Mouse (Mus musculus) midbrain, postnatal 0 days (tissue): ENCODE measurements around the gene Clec16a. TPM values are rescaled to one million over a fixed set of nuclear protein-coding genes. Genes with fewer than 3 reads are reported as not detected.

Experiments
- ATAC-seq: fragments of 200-750 bp; cut with Nextera tagmentation; 2 replicates; pipeline ENCODE4 v1.8.0; 2017; ENCODE audit warnings: moderate number of reproducible peaks, mild to moderate bottlenecking, moderate TSS enrichment, moderate library complexity; ENCODE audit not compliant: low FRiP score
- DNase-seq: peaks from one replicate; pipeline ENCODE4 v3.0.0-alpha.2; 2015; ENCODE audit warnings: low spot score
- H3K27ac ChIP-seq: fragments of 300-500 bp; sonication (generic); 2 replicates; pipeline ENCODE4 v1.5.1; 2014; ENCODE audit warnings: low read depth, mild to moderate bottlenecking, low read length, mixed read lengths
- H3K27me3 ChIP-seq: fragments of 300-500 bp; sonication (generic); 2 replicates; pipeline ENCODE4 v1.6.1; 2014; ENCODE audit warnings: low read length, control low read depth, mixed read lengths; ENCODE audit not compliant: insufficient read depth
- H3K36me3 ChIP-seq: fragments of 300-500 bp; sonication (generic); 2 replicates; pipeline ENCODE4 v1.6.1; 2014; ENCODE audit warnings: low read length, control low read depth, mixed read lengths; ENCODE audit not compliant: insufficient read depth
- H3K4me1 ChIP-seq: fragments of 300-500 bp; sonication (generic); 2 replicates; pipeline ENCODE4 v1.6.1; 2014; ENCODE audit warnings: mild to moderate bottlenecking, control low read depth, antibody characterized with exemption, low read length, mixed read lengths; ENCODE audit not compliant: insufficient read depth
- H3K4me2 ChIP-seq: fragments of 300-500 bp; sonication (generic); 2 replicates; pipeline ENCODE4 v1.6.1; 2014; ENCODE audit warnings: low read depth, mild to moderate bottlenecking, low read length, mixed read lengths; ENCODE audit not compliant: poor library complexity, severe bottlenecking
- H3K4me3 ChIP-seq: fragments of 300-500 bp; sonication (generic); 2 replicates; pipeline ENCODE4 v1.5.1; 2014; ENCODE audit warnings: low read depth, mild to moderate bottlenecking, low read length, moderate library complexity
- H3K9ac ChIP-seq: fragments of 300-500 bp; sonication (generic); replicated peaks from 2 replicates; pipeline ENCODE4 v1.6.1; 2014; ENCODE audit warnings: mild to moderate bottlenecking, low read length, moderate library complexity, mixed read lengths; ENCODE audit not compliant: poor library complexity, severe bottlenecking
- H3K9me3 ChIP-seq: fragments of 300-500 bp; sonication (generic); 2 replicates; pipeline ENCODE4 v1.6.1; 2016; ENCODE audit warnings: low read length, control low read depth
- CTCF ChIP-seq: IDR thresholded peaks from 2 replicates; pipeline ENCODE4 v1.5.1; 2016; ENCODE audit warnings: antibody characterized with exemption, mild to moderate bottlenecking
- WGBS: fragments of 180-500 bp; shearing (Covaris S2); extraction: QIAGEN DNeasy Blood & Tissue Kit; methylation state at CpG from one replicate; pipeline ENCODE4 v1.1.7; 2014; 5-methylcytosine and 5-hydroxymethylcytosine counted together
- polyA plus RNA-seq: library from polyadenylated mRNA; unstranded; fragments of >200 nt; fragmentation: Nextera tagmentation; extraction: Ambion mirVana; gene quantifications from 2 replicates; pipeline ENCODE4 v1.2.1, GENCODE M21; 2015
- total RNA-seq: library from RNA; depleted of rRNA; stranded (reverse); fragments of >200 nt; gene quantifications from 2 replicates; pipeline ENCODE4 v1.2.3, GENCODE M21; 2014

The Clec16a gene
- total and polyA plus RNA-seq, 2 experiments from 2014 or later, result 63.8 to 69.5 TPM

GRCm38 (mm10) chr16:10785371-10786231 is 240.5 kb downstream of the Clec16a start, which contains the start of gene Socs1:
Gene Socs1, minus strand, starts transcription at chr16:10785536.
- Histone ChIP-seq H3K9ac (peak within 1 kb of the TSS; percentile 82), H3K4me1 (peaks cover 11% of the 10 kb centered on the region; the same call in 1 of the 2 replicates), H3K4me3 (peak within 1 kb of the TSS; percentile 65), H3K4me2 (peak within 1 kb of the TSS; percentile 99), H3K36me3 (no peaks in the 10 kb centered on the region), H3K27me3 (no peaks in the 10 kb centered on the region; the same call in 1 of the 2 replicates), H3K27ac (peak within 1 kb of the TSS; percentile 90), H3K9me3 (no peaks in the 10 kb centered on the region)
- ATAC-seq (peak; percentile 87), DNase-seq (peak; percentile 91)
- TF ChIP-seq CTCF, result no peak
- under 1% methylated on average over 59 of the region's 59 CpGs for WGBS

GRCm38 (mm10) chr16:10786288-10786687 is 241.1 kb downstream of the Clec16a start:
- Histone ChIP-seq H3K27me3 (no peaks in the 10 kb centered on the region), H3K4me2 (peak overlapping the region; percentile 99), H3K4me3 (peak overlapping the region; percentile 65), H3K4me1 (peaks cover 11% of the 10 kb centered on the region; the same call in 1 of the 2 replicates), H3K36me3 (no peaks in the 10 kb centered on the region), H3K9ac (peak overlapping the region; percentile 82; the same call in 1 of the 2 replicates), H3K9me3 (no peaks in the 10 kb centered on the region), H3K27ac (peak overlapping the region; percentile 90)
- under 1% methylated on average over 9 of the region's 9 CpGs for WGBS
- TF ChIP-seq CTCF, result peak; percentile 92
- peak; percentile 28 for ATAC-seq
- DNase-seq, result peak; percentile 94

GRCm38 (mm10) chr16:10786782-10787547 is 241.8 kb downstream of the Clec16a start:
- Histone ChIP-seq H3K36me3 (no peaks in the 10 kb centered on the region), H3K27ac (no peak overlapping the region), H3K9me3 (no peaks in the 10 kb centered on the region), H3K9ac (no peak overlapping the region), H3K4me3 (no peak overlapping the region), H3K4me1 (peaks cover 11% of the 10 kb centered on the region; the same call in 1 of the 2 replicates), H3K4me2 (no peak overlapping the region; the same call in 1 of the 2 replicates), H3K27me3 (no peaks in the 10 kb centered on the region)
- WGBS, result 71% methylated on average over 4 of the region's 4 CpGs
- TF ChIP-seq CTCF, result no peak
- ATAC-seq (no peak), DNase-seq (no peak)

- Histone ChIP-seq H3K9me3 (no peaks in the 10 kb centered on the region), H3K27me3 (no peaks in the 10 kb centered on the region), H3K4me2 (no peak overlapping the region), H3K4me1 (peaks cover 8% of the 10 kb centered on the region; the same call in 1 of the 2 replicates), H3K27ac (no peak overlapping the region), H3K4me3 (no peak overlapping the region), H3K36me3 (no peaks in the 10 kb centered on the region), H3K9ac (no peak overlapping the region)
- TF ChIP-seq CTCF, result peak; percentile 35
- no peak for ATAC-seq
- WGBS, result 90% methylated on average over 7 of the region's 7 CpGs
- no peak for DNase-seq
Observed at GRCm38 (mm10) chr16:10787548-10788058, 242.5 kb downstream of the Clec16a start.

- no peak for TF ChIP-seq CTCF
- no peak within 1 kb of the TSS; the same call in 1 of the 2 replicates for H3K9ac ChIP-seq
- no peaks in the 10 kb centered on the region for H3K36me3 ChIP-seq
- H3K27me3 ChIP-seq, result no peaks in the 10 kb centered on the region
- DNase-seq (no peak), ATAC-seq (no peak)
- no peak within 1 kb of the TSS for H3K27ac ChIP-seq
- H3K4me2 ChIP-seq, result no peak within 1 kb of the TSS
- 0 out of 2 replicates have a peak, but pooled peaks cover 2% of the 10 kb centered on the region for H3K4me1 ChIP-seq
- H3K9me3 ChIP-seq, result no peaks in the 10 kb centered on the region
- H3K4me3 ChIP-seq, result no peak within 1 kb of the TSS
- WGBS, result 55% methylated on average over 16 of the region's 16 CpGs
Observed at GRCm38 (mm10) chr16:10788271-10788670, 243.1 kb downstream of the Clec16a start, which contains the start of gene Tnp2. Gene Tnp2, minus strand, starts transcription at chr16:10788660.
